Mouse (Mus musculus): Measurements from ENCODE around the gene Hps6.

- TF ChIP-seq USF1 (IDR thresholded peaks at IDR 0.05; ENCODE audit: low read depth) (no peak), MYOD1 (IDR thresholded peaks at IDR 0.05; ENCODE audit: control insufficient read depth in 1 of 3, insufficient read length in 2 of 3, low read depth in 2 of 3) (no peak), MAX (IDR thresholded peaks at IDR 0.05; ENCODE audit: low read depth) (no peak), POLR2A (IDR thresholded peaks at IDR 0.05; ENCODE audit: insufficient read length, low read depth) (no peak), SRF (IDR thresholded peaks at IDR 0.05; ENCODE audit: control insufficient read depth, insufficient read length, low read depth) (no peak), E2F4 (IDR thresholded peaks at IDR 0.05; ENCODE audit: insufficient read depth) (no peak), POLR2AphosphoS2 (IDR thresholded peaks at IDR 0.05; ENCODE audit: insufficient read length, low read depth) (no peak), MYOG (IDR thresholded peaks at IDR 0.05; ENCODE audit: control insufficient read depth in 1 of 3, insufficient read depth in 1 of 3, insufficient read length in 2 of 3, low read depth in 2 of 3) (no peak), TCF12 (IDR thresholded peaks at IDR 0.05; ENCODE audit: insufficient read depth, poor library complexity, severe bottlenecking) (no peak), TCF3 (IDR thresholded peaks at IDR 0.05; ENCODE audit: insufficient read length, low read depth) (no peak)
Observed at GRCm38 (mm10) chr19:46004814-46005466, 1.6 kb downstream of the Hps6 start.
